Comparison of ENCODE assay signal across 23 mouse cellular contexts in the genomic region with DNA sequence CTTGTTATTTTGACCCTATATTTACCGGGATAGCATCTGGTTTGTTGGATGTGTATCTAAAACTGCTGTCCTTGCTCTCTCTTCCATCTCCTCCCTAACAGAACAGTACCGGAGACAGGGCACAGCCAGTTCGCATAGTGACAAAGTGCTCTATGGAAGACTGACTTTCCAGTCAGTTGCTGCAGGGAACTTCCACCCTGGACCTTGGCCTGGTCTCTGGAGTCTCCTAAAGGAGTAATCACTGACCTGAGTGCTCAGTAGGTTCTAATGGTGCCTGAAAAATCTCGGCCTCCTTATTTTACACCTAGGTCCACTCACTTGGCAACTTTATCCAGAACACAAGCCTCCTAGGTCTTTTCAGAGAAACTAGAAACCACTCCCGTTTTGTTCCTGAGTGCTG.
A peak's percentile ranks its signal among the peaks of the same experiment; 100 is the strongest.
DNase-seq lines count a peak whose midpoint lies in the region; ATAC-seq and TF ChIP-seq lines count a peak whose summit lies in the region.
"Had no signal": no experiment of that assay in that cellular context is flagged by ENCODE, and none has a peak within 500 bp of the region (broad histone marks: within the 10 kb centered on the region; RNA-seq: fewer than 3 reads in every experiment).

No protein-coding gene starts in this region.

- H3K4me3 ChIP-seq in kidney, adult 2 months (ENCODE audit: insufficient read depth, low read depth, low read length) = no peak overlapping the region
- no peak overlapping the region for H3K4me3 ChIP-seq in limb, embryonic 13.5 days
- H3K4me3 ChIP-seq in limb, embryonic 10.5 days = no peak overlapping the region
- no peak overlapping the region for H3K4me3 ChIP-seq in thymus, adult 2 months (ENCODE audit: control insufficient read depth, insufficient read depth, low read length)
- H3K4me3 ChIP-seq: forebrain, embryonic 10.5 days; forebrain, embryonic 13.5 days; hindbrain, embryonic 10.5 days; hindbrain, embryonic 13.5 days had no signal

- peak; percentile 75 for DNase-seq in kidney, adult 2 months
- DNase-seq in kidney, adult 18-20 months = no peak
- DNase-seq in limb, embryonic 10.5 days (ENCODE audit: low spot score) = no peak
- no peak for DNase-seq in thymus, adult 2 months
- DNase-seq in thymus, postnatal 0 days (ENCODE audit: low spot score) = no peak
- DNase-seq in cerebellum, adult 9-10 months = no peak
- DNase-seq: adrenal gland, adult 2 months; adrenal gland, postnatal 14 days; cerebellum, adult 11-12 months; cerebellum, adult 8-10 months; cerebellum, postnatal 14 days; gastrocnemius, postnatal 10 days; gastrocnemius, postnatal 36 days; heart, postnatal 10 days; heart, postnatal 36 days had no signal

- no peak for TF ChIP-seq CTCF in kidney, adult 2 months (conservative IDR thresholded peaks at IDR 0.05; ENCODE audit: insufficient read depth, insufficient read length, low read depth, low read length)
- no peak for TF ChIP-seq CTCF in thymus, adult 2 months (IDR thresholded peaks at IDR 0.05; ENCODE audit: borderline replicate concordance, control insufficient read depth, extremely low read depth, insufficient read depth, low read length, poor library complexity)

- H3K9me3 ChIP-seq in limb, embryonic 13.5 days = no peaks in the 10 kb centered on the region
- H3K9me3 ChIP-seq in limb, embryonic 10.5 days (replicated peaks) = no peaks in the 10 kb centered on the region
- H3K9me3 ChIP-seq: forebrain, embryonic 10.5 days; forebrain, embryonic 13.5 days; hindbrain, embryonic 10.5 days; hindbrain, embryonic 13.5 days had no signal

- no peak overlapping the region for H3K4me2 ChIP-seq in limb, embryonic 13.5 days (replicated peaks)
- H3K4me2 ChIP-seq: forebrain, embryonic 13.5 days; heart, embryonic 11.5 days; hindbrain, embryonic 13.5 days had no signal

- no peak for TF ChIP-seq POLR2A in kidney, adult 2 months (IDR thresholded peaks at IDR 0.05; ENCODE audit: low read depth, low read length)
- no peak for TF ChIP-seq POLR2A in thymus, adult 2 months (IDR thresholded peaks at IDR 0.05; ENCODE audit: control insufficient read depth, extremely low read depth, insufficient read depth, low read length, poor library complexity)

- H3K4me1 ChIP-seq in kidney, adult 2 months (ENCODE audit: control insufficient read depth, insufficient read depth, low read length) = no peaks in the 10 kb centered on the region
- H3K4me1 ChIP-seq in limb, embryonic 13.5 days = peaks cover 11% of the 10 kb centered on the region
- peaks cover 9% of the 10 kb centered on the region for H3K4me1 ChIP-seq in limb, embryonic 10.5 days
- H3K4me1 ChIP-seq in thymus, adult 2 months (replicated peaks; ENCODE audit: control insufficient read depth, insufficient read depth, low read length) = peaks cover 12% of the 10 kb centered on the region
- H3K4me1 ChIP-seq: forebrain, embryonic 10.5 days; forebrain, embryonic 13.5 days; hindbrain, embryonic 10.5 days; hindbrain, embryonic 13.5 days had no signal

- no peak overlapping the region for H3K9ac ChIP-seq in limb, embryonic 13.5 days
- H3K9ac ChIP-seq: forebrain, embryonic 13.5 days; hindbrain, embryonic 13.5 days had no signal

- no peak; the same call in 1 of the 2 replicates for ATAC-seq in limb, embryonic 13.5 days (ENCODE audit: low FRiP score, low read depth)
- ATAC-seq: forebrain, embryonic 13.5 days; forebrain, embryonic 16.5 days; hindbrain, embryonic 16.5 days had no signal

- WGBS in kidney, adult 2 months = 36% methylated on average over 5 of the region's 5 CpGs
- 69% methylated on average over 5 of the region's 5 CpGs for WGBS in limb, embryonic 13.5 days
- 88% methylated on average over 5 of the region's 5 CpGs for WGBS in limb, embryonic 10.5 days
- 76% methylated on average over 5 of the region's 5 CpGs for WGBS in thymus, adult 2 months

- H3K27ac ChIP-seq in kidney, adult 2 months (ENCODE audit: insufficient read depth, low read depth, low read length) = no peak overlapping the region
- peak overlapping the region; percentile 40; the same call in 1 of the 2 replicates for H3K27ac ChIP-seq in limb, embryonic 13.5 days
- H3K27ac ChIP-seq in limb, embryonic 10.5 days = no peak overlapping the region
- H3K27ac ChIP-seq in thymus, adult 2 months (ENCODE audit: control insufficient read depth, insufficient read depth, low read length) = peak overlapping the region; percentile 44; the same call in 1 of the 2 replicates
- H3K27ac ChIP-seq: forebrain, embryonic 10.5 days; forebrain, embryonic 13.5 days; hindbrain, embryonic 10.5 days; hindbrain, embryonic 13.5 days had no signal

- no peaks in the 10 kb centered on the region for H3K36me3 ChIP-seq in kidney, adult 2 months (ENCODE audit: control insufficient read depth, insufficient read depth, low read length)
- H3K36me3 ChIP-seq in limb, embryonic 13.5 days = no peaks in the 10 kb centered on the region
- H3K36me3 ChIP-seq in limb, embryonic 10.5 days = no peaks in the 10 kb centered on the region
- H3K36me3 ChIP-seq in thymus, adult 2 months (ENCODE audit: control insufficient read depth, insufficient read depth, low read length) = no peaks in the 10 kb centered on the region
- H3K36me3 ChIP-seq: forebrain, embryonic 10.5 days; hindbrain, embryonic 10.5 days; hindbrain, embryonic 13.5 days had no signal

- no peaks in the 10 kb centered on the region for H3K27me3 ChIP-seq in kidney, adult 2 months (replicated peaks; ENCODE audit: control insufficient read depth, insufficient read depth, low read length)
- H3K27me3 ChIP-seq in limb, embryonic 13.5 days = no peaks in the 10 kb centered on the region
- no peaks in the 10 kb centered on the region for H3K27me3 ChIP-seq in limb, embryonic 10.5 days (ENCODE audit: low read depth, poor library complexity, severe bottlenecking)
- no peaks in the 10 kb centered on the region for H3K27me3 ChIP-seq in thymus, adult 2 months (ENCODE audit: control insufficient read depth, insufficient read depth, low read length)
- H3K27me3 ChIP-seq: forebrain, embryonic 13.5 days; hindbrain, embryonic 13.5 days had no signal

Comparison
In these comparisons a context has a peak if more than half of its experiments do, and no peak if none do; other contexts are left out.
1. H3K27ac ChIP-seq: peak in limb, embryonic 13.5 days (single experiment) and thymus, adult 2 months (single experiment); none in kidney, adult 2 months (single experiment) and limb, embryonic 10.5 days (single experiment).